In the genomic region with DNA sequence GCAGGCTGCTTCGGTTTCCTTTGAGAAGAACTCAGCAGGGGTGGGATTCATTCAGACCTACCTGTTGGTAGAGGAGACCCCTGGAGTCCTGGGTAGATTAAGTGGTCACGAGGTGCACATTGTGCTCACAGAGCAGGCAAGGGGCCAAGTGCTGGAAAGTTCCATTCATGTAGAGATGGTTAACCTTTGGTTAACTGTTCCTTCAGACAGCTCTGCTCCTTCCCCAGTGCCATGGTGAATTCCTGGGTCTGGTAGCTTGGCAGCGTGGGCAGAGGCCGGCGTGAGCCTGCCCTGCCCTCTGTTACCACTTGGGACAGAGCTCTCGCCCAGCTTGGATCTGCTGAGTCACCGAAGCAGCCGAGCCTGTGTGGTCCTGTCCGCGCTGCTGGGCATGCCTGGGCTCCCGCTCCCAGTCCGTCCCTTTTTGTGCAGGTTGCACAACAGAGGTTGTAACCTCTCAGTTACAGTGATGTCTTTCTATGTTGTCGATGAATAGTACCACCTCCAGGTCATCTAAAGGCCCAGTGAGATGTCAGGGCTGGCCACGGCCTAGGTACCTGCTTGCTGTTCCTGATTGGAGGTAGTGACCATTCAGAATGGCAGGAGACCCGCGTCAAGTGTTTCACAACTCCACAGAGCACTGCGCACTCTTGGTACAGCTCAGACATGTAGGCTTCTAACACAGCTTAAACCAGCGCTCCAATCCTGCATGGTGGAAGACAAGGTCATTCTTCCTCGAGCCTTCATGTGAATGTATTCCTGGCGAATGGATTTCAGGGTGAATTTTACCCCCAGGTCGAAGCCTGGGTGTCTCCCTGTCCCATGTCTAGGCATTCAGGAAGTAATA, we compare ENCODE assay signal across 9 mouse cellular contexts. TPM values are rescaled to one million over a fixed set of nuclear protein-coding genes. Genes with fewer than 3 reads are reported as not detected.
A peak's percentile ranks its signal among the peaks of the same experiment; 100 is the strongest.
DNase-seq lines count a peak whose midpoint lies in the region; ATAC-seq lines count a peak whose summit lies in the region.
"Had no signal": no experiment of that assay in that cellular context is flagged by ENCODE, and none has a peak within 500 bp of the region (broad histone marks: within the 10 kb centered on the region; RNA-seq: fewer than 3 reads in every experiment).

No protein-coding gene starts in this region.

- ATAC-seq in heart, embryonic 11.5 days (replicated peaks; ENCODE audit: insufficient number of reproducible peaks, low FRiP score, low TSS enrichment) = no peak
- peak; percentile 64 for ATAC-seq in forebrain, embryonic 14.5 days
- ATAC-seq in kidney, embryonic 16.5 days (ENCODE audit: low FRiP score, low TSS enrichment) = peak; percentile 81
- ATAC-seq in megakaryocyte-erythroid progenitor cell, adult 5-6 weeks (replicated peaks; ENCODE audit: low FRiP score, low TSS enrichment, poor library complexity, severe bottlenecking) = peak; percentile 90
- no peak for ATAC-seq in inflammation-experienced regulatory T-cells, adult 6 months

- 76% methylated on average over 21 of the region's 21 CpGs for WGBS in heart, embryonic 11.5 days (ENCODE audit: insufficient replicate concordance)
- WGBS in forebrain, embryonic 14.5 days = 41% methylated on average over 21 of the region's 21 CpGs
- 77% methylated on average over 21 of the region's 21 CpGs for WGBS in kidney, embryonic 16.5 days

- H3K4me2 ChIP-seq in heart, embryonic 11.5 days = no peak overlapping the region
- H3K4me2 ChIP-seq in forebrain, embryonic 14.5 days (ENCODE audit: low read length) = no peak overlapping the region
- no peak overlapping the region for H3K4me2 ChIP-seq in kidney, embryonic 16.5 days (replicated peaks; ENCODE audit: low read depth, low read length)

- no peaks in the 10 kb centered on the region for H3K27me3 ChIP-seq in heart, embryonic 11.5 days (ENCODE audit: control insufficient read depth, insufficient read depth, low read length)
- H3K27me3 ChIP-seq in forebrain, embryonic 14.5 days (replicated peaks; ENCODE audit: control insufficient read depth, insufficient read depth, low read length) = no peaks in the 10 kb centered on the region
- H3K27me3 ChIP-seq in kidney, embryonic 16.5 days (ENCODE audit: insufficient read depth, low read length) = no peaks in the 10 kb centered on the region

- H3K9ac ChIP-seq in heart, embryonic 11.5 days (ENCODE audit: low read depth, low read length) = no peak overlapping the region
- H3K9ac ChIP-seq in forebrain, embryonic 14.5 days (ENCODE audit: low read length) = no peak overlapping the region
- H3K9ac ChIP-seq in kidney, embryonic 16.5 days (replicated peaks; ENCODE audit: low read length) = no peak overlapping the region

- no peaks in the 10 kb centered on the region for H3K9me3 ChIP-seq in heart, embryonic 11.5 days (replicated peaks; ENCODE audit: control insufficient read depth, low read length)
- H3K9me3 ChIP-seq in forebrain, embryonic 14.5 days (replicated peaks; ENCODE audit: control insufficient read depth, low read length) = no peaks in the 10 kb centered on the region
- H3K9me3 ChIP-seq in kidney, embryonic 16.5 days (ENCODE audit: low read length) = no peaks in the 10 kb centered on the region

- peaks cover 5% of the 10 kb centered on the region for H3K4me1 ChIP-seq in heart, embryonic 11.5 days (ENCODE audit: control insufficient read depth, insufficient read depth, low read length)
- H3K4me1 ChIP-seq in forebrain, embryonic 14.5 days (ENCODE audit: control insufficient read depth, insufficient read depth, low read length) = 0 out of 2 replicates have a peak, but pooled peaks cover 5% of the 10 kb centered on the region
- H3K4me1 ChIP-seq in kidney, embryonic 16.5 days (ENCODE audit: insufficient read depth, low read length) = 0 out of 2 replicates have a peak, but pooled peaks cover 4% of the 10 kb centered on the region
- H3K4me1 ChIP-seq: megakaryocyte, embryonic 14.5 days had no signal

- H3K4me3 ChIP-seq in heart, embryonic 11.5 days (ENCODE audit: low read depth, low read length) = no peak overlapping the region
- no peak overlapping the region for H3K4me3 ChIP-seq in forebrain, embryonic 14.5 days (ENCODE audit: low read depth, low read length)
- no peak overlapping the region for H3K4me3 ChIP-seq in kidney, embryonic 16.5 days (ENCODE audit: low read length)
- H3K4me3 ChIP-seq: megakaryocyte, embryonic 14.5 days had no signal

- H3K36me3 ChIP-seq in heart, embryonic 11.5 days (ENCODE audit: control insufficient read depth, insufficient read depth, low read length) = no peaks in the 10 kb centered on the region
- no peaks in the 10 kb centered on the region for H3K36me3 ChIP-seq in forebrain, embryonic 14.5 days (ENCODE audit: control insufficient read depth, insufficient read depth, low read length)
- no peaks in the 10 kb centered on the region for H3K36me3 ChIP-seq in kidney, embryonic 16.5 days (ENCODE audit: insufficient read depth, low read length)

- DNase-seq in heart, adult 9 months (ENCODE audit: low spot score in 2 of 2) = peak; percentile 30 to 44
- peak; percentile 63 for DNase-seq in ZHBTc4 (ENCODE audit: low read depth, low spot score)
- DNase-seq in forebrain, embryonic 14.5 days (ENCODE audit: low spot score) = peak; percentile 59
- DNase-seq in c-Kit-positive CD71-positive TER-119-positive erythroid progenitor cells, embryonic 14.5 days (ENCODE audit: low spot score) = no peak

- no peak overlapping the region for H3K27ac ChIP-seq in heart, embryonic 11.5 days (ENCODE audit: low read depth, low read length)
- no peak overlapping the region for H3K27ac ChIP-seq in forebrain, embryonic 14.5 days (ENCODE audit: low read depth, low read length)
- no peak overlapping the region for H3K27ac ChIP-seq in kidney, embryonic 16.5 days (ENCODE audit: low read length)

RNA-seq across cellular contexts. Expression of a gene that starts 53.3 kb away (rescaled TPM):
- polyA plus RNA-seq in heart, embryonic 11.5 days (2014; fragmentation: Nextera tagmentation; extraction: Ambion mirVana) = 7.6 and 7.8 TPM in 2 replicates
- polyA plus RNA-seq in forebrain, embryonic 14.5 days (2014; fragmentation: Nextera tagmentation; extraction: Ambion mirVana) = 12.3 and 14.1 TPM in 2 replicates
- 9.7 and 10.5 TPM in 2 replicates for polyA plus RNA-seq in kidney, embryonic 16.5 days (2015; fragmentation: Nextera tagmentation; extraction: Ambion mirVana)
- total RNA-seq in megakaryocyte-erythroid progenitor cell, adult 5-6 weeks (2014; fragmentation: Nextera tagmentation) = 10.7 and 28.0 TPM in 2 replicates
- total RNA-seq in megakaryocyte-erythroid progenitor cell, adult 5-6 weeks (2017) = 7.5 and 8.2 TPM in 2 replicates
- 10 to 100 TPM; 20.7 to 36.9 (median 30.1) TPM for polyA plus RNA-seq in inflammation-experienced regulatory T-cells, adult 6 months (2017; shearing (Covaris generic))

Comparison
In these comparisons a context has a peak if more than half of its experiments do, and no peak if none do; other contexts are left out.
1. ATAC-seq: peak in forebrain, embryonic 14.5 days (single experiment), kidney, embryonic 16.5 days (single experiment) and megakaryocyte-erythroid progenitor cell, adult 5-6 weeks (single experiment); none in heart, embryonic 11.5 days (single experiment) and inflammation-experienced regulatory T-cells, adult 6 months (single experiment).